Mouse (Mus musculus) cerebellum, adult 9-10 months (tissue): Measurements from ENCODE around the gene Acsl6.
"Not testable (repeated sequence)": the region's sequence is repeated elsewhere in the genome, so short reads cannot be mapped to it uniquely, and the experiment has no call there.

Experiments
- DNase-seq: peaks from one replicate; pipeline ENCODE4 v3.0.0; 2022

The Acsl6 gene

DNA sequence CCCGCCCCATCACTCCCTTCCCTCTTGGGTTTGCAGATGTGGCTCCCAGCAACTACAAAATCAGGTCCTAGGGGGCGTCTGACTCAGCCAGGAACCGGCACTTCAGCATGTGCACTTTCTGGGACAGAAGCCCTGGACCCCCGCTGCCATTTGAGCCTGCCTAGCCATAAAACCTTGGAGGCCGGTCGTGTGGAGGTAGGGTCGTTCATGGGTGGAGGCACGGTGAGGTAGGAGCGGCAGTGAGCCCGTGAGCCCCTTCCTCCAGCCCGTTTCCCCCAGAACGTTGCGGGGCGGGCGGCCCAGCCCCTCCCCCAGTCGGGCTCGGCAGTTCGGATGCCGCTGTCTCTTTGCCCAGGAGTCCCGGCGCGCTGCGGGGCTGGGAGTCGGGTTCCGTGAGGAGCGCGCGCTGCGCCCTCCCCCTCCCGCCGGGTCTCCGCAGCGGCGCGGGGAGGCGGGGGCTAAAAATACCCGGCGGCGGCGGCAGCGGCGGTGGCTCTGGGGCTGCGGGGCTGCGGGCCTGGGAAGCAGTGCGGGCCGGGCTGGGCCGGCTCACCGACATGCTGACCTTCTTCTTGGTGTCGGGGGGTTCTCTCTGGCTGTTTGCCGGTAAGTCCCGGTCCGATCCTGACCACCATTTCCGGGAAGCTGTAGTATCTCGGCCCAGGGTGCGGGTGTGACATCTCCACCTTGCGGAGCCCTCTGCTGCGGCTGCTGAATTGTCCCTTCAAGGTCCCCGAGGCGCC, at the start of gene Acsl6:
Acsl6 (plus strand) TSS at position 71 of the 743 bp plus-strand sequence.
- peak; percentile 74 for DNase-seq

GRCm38 (mm10) chr11:54254114-54254513, 49.5 kb upstream of the Acsl6 start:
- peak; percentile 21 for DNase-seq

DNA sequence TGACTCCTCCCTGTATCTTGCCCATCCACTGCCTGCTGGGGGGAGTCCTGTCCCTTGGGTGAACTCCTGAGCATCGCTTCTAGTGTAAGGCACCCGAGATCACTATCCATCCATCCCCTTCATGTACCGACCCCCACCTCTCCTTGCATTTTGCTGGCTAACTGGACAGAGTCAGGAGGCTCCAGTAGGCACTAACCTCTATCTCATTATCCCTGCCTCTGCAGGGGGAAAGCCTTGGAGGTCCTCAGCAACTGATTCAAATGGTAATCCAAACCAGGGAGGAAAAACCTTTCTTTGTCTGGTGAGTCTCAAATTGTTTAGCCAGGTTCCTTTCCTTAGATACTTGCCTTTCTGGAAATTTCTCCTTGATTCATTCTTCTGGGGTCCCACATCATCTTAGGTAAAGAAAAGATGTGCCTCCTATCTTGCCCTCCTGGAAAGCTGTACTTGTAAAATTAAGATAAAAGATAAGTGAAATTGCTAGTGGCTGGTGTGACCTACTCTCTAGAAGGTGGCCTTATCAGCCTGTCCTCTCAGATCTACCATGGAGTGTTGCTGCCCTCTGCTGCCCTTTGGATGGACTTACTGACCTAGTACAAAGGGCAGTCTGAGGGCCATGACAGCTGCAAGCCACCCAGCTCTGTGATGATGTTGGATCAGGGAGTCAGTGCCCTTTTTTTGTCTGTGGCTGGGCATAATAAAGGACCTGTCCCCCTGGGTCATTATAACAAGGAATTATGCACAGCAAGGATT, 46.8 kb upstream of the Acsl6 start:
- DNase-seq = peak; percentile 90

GRCm38 (mm10) chr11:54263405-54264031, 40.1 kb upstream of the Acsl6 start:
- DNase-seq = no peak

GRCm38 (mm10) chr11:54264542-54264941, 39.1 kb upstream of the Acsl6 start:
- DNase-seq = peak; percentile 73

- DNase-seq = no peak
Measured at GRCm38 (mm10) chr11:54267177-54267576, 36.4 kb upstream of the Acsl6 start, which contains the start of gene Il3. Il3 (minus strand) TSS chr11:54267277.

DNA sequence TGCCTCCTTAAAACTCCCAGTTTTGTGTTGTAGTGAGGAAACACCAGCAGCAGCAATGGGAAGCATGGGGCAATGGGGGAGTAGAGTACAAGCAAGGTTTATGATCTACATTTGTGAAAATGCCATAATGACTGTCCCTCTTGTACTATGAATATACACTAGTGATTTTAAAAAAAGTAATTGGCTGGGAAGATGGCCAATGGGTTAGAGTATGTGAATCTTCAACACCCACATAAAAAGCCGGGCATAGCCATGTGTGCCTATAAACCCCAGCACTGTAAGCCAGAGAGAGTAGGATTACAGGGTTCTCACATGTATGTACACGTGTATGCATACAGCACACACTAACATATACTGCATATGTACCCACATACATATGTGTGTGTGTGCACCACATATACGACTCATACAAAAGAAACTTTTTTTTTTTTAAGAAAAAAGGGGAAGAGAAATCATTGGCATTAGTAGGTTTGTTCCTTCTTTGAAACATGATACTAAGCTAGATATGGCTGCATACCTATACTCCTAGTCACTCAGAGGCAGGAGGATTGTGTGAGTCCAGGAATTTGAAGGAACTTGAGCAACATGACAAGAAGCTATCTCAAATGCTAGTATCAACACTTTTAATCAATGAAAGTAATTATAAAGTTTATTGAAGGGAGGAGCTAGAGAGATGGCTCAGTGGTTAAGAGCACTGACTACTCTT, 34.3 kb upstream of the Acsl6 start:
- DNase-seq = no peak

DNA sequence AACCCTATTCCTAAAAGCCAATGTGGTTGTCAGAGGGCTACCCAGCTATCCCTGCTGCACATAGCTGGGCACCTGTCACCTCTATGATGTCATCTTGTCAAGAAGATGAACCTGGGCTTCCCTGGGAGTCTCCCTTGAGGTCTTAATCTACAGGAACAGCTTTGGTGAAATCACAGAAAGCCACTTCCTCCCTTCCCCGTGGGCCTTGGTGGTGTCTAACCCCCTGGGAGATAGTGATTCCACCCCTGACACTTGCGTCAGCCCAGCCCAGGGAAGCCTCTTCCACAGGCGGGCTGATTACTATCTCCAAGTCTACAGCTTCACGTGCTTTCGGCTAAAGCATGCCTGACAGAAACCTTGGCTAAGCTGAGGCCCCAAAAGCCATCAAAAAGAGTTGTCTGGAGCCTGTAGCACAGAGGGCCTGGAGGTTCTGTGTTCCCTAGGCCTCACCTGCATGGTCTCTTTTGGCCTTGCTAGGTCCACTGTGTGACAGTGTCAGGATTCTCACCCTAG, 32.1 kb upstream of the Acsl6 start:
- DNase-seq = no peak

DNA sequence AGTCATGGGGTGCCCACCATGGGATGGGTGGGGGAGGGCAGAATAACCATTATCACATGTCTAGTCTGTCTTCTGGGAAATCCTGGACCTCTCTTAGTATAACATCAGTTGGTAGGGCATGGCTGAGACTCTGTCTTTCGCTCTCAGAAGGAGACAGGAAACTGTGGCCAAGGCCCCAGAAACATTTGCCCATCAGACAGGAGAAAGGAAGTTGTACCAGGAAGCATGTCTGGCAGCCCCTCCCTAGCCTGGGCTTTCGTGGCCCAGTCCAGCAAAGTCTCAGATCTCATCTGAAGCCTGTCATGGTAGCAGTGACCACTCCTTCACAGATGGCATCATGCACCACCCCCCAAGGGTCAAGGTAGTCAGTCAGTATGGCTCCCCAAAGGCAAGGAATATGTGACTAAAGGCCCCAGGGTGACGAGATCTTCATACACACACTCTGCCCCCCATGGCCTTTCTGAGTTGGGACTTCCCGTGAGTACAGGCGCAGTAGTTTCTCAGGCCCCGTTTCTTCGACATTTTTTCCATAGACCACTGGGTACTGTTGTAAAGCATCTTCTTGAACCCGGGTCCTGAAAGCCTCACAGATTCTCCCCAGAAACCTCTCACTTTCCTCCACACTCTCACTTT, 15.7 kb upstream of the Acsl6 start:
- no peak for DNase-seq

DNA sequence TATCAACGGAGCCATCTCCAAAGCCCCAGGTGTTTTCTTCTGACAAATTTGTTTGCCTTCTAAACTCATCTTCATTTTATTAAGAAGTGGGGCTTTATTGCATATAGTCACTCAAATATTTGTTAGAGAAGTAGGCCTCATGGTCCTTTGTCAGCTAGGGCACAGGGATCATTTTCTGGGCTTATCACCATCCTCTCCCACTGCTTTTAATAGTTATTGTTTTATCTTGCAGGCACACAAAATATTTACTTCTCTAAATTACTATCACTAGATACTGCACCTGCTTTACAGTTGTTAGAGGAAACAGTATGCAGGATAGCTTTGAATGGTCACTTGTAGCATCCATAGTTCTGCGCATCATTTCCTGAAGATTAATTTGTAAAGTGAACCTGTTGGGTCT, 11.4 kb upstream of the Acsl6 start:
- no peak for DNase-seq

DNA sequence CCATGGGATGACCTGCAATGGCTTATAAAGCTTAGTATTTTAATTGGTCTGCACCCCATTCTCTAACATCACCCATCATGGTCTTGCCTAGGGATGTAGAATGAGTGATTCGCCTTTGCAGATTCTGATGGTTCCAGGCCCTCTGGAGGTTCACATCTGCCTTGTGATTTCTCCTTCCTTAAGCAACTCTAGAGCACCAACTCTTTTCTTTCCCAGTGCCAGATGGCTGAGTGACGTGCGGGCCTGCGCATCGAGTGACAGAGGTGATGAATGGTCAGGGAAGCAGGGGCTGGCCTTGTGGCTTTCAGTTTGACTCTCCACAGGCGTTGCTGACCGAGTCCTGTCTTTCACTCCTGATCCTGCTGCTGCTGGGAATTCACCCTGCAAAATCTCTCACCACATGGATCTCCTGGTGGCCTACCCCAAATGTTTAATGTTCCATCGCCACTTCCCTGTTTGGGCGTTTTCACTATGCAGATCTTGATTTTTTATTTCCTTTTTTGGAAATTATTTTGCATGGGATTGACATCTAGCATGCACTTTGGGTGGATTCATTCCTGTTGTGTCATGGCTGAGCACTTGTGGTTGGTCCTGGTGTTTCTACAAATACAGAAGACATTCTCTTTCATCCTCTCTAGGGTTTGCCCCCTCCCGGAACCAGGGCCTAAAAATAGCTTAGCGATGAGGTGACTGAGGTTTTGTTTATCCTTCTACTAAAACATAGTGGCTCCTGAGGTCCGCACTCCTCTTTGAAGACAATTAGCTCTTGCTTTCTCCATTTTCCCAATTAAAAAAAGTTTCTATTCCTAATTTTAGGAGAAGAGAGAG, 9.4 kb upstream of the Acsl6 start:
- DNase-seq = no peak

GRCm38 (mm10) chr11:54295971-54296370, 7.6 kb upstream of the Acsl6 start:
- no peak for DNase-seq

GRCm38 (mm10) chr11:54296734-54297133, 6.9 kb upstream of the Acsl6 start:
- DNase-seq = no peak

DNA sequence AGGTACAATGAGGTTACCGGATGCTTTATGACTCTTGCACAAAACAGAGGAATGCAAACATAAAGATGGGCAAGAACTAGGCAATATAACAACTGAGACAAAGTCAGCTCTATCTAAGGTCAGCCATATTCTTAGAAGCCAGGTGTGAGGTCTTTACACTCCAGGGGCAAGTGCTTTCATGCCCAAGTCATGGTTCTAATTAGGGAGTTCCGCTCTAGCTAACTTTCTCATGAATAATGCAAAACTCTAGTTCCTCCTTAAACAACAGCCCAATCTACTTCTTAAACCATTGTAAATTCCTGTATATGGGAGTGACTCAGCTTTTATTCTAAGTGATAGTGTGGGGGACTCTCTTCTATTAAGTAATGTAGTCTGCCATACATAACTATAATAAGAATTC, 6.1 kb upstream of the Acsl6 start:
- not testable (repeated sequence) for DNase-seq

DNA sequence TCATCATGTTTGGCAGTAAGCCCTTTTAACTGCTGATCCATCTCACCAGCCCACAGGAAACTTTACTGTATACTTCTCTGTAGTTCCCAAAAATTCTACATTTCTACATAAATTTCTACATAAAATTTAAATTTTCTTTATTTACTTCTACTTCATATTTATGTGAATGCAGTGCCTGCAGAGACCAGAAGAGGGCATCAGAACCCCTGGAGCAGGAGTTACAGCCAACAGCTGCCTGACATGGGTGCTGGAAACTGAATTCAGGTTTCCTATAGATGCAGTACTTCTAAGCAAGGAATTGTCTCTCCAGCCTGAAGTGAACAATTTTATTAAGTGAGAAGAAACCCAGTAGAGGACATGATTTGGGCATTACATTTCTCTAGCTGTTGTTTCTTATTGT, 4.8 kb upstream of the Acsl6 start:
- peak; percentile 20 for DNase-seq

DNA sequence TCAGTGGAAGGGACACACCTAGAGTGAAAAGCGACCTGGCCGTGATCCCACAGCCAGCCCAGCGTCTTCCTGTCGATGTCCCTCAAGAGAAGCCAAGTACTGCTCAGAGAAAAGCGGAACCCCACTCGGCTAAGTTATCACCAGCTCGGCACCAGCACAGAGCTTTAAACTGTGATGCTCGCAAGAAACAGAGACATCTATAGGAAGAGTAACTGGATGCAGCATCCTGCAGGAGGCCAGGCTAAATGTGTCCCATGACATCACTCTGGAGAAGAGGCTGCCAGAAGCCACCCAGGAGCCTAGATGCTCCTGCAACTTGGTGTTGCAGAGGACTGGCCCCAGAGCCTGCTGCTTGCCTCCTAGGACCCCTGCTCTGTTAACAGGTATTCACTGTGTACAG, 1.6 kb upstream of the Acsl6 start:
- DNase-seq = peak; percentile 75

GRCm38 (mm10) chr11:54302606-54303005, 992 bp upstream of the Acsl6 start:
- peak; percentile 61 for DNase-seq

- DNase-seq = peak; percentile 42
Measured at GRCm38 (mm10) chr11:54303076-54303727, 396 bp upstream of the Acsl6 start.

GRCm38 (mm10) chr11:54304471-54304873, 874 bp downstream of the Acsl6 start:
- DNase-seq = no peak

DNA sequence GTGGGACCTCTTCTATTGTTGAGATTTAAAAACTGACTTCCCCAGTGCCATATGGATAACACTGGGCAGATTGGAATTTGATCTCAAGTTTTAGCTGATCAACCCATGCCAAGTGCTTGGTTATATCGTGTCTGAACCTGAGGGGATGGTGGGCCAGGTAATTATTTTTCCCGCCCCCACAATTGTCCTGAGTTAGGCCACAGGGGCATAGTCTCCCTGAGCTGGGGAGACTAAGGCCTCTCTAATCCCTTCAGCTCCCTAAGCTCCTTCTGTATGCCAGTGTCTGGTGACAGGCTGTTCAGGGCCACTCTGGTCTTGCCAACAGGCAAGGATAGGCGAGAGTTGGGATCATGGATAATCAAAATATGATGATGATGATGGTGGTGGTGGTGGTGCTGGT, 1.7 kb downstream of the Acsl6 start:
- peak; percentile 33 for DNase-seq
